Mouse (Mus musculus) liver, embryonic 11.5 days (tissue): ENCODE results near the gene Aldh8a1. TPM values are rescaled to one million over a fixed set of nuclear protein-coding genes. Genes with fewer than 3 reads are reported as not detected.

Source experiments
- ATAC-seq: fragments of 200-750 bp; cut with Nextera tagmentation; replicated peaks from 2 replicates; pipeline ENCODE4 v1.8.0; 2017; ENCODE audit warnings: moderate number of reproducible peaks, mild to moderate bottlenecking, moderate TSS enrichment, moderate library complexity; ENCODE audit not compliant: low FRiP score
- DNase-seq: peaks from one replicate; pipeline ENCODE4 v3.0.0-alpha.2; 2017; ENCODE audit warnings: low spot score
- H3K27ac ChIP-seq: fragments of 300-500 bp; sonication (generic); 2 replicates; pipeline ENCODE4 v1.5.1; 2014; ENCODE audit warnings: mild to moderate bottlenecking, low read depth, low read length, control low read depth
- H3K27me3 ChIP-seq: fragments of 300-500 bp; sonication (generic); replicated peaks from 2 replicates; pipeline ENCODE4 v1.6.1; 2014; ENCODE audit warnings: low read length, mixed read lengths; ENCODE audit not compliant: control insufficient read depth, insufficient read depth
- H3K36me3 ChIP-seq: fragments of 300-500 bp; sonication (generic); 2 replicates; pipeline ENCODE4 v1.6.1; 2014; ENCODE audit warnings: mild to moderate bottlenecking, low read length, moderate library complexity, mixed read lengths; ENCODE audit not compliant: control insufficient read depth, insufficient read depth
- H3K4me1 ChIP-seq: fragments of 300-500 bp; sonication (generic); replicated peaks from 2 replicates; pipeline ENCODE4 v1.6.1; 2014; ENCODE audit warnings: low read length, mixed read lengths; ENCODE audit not compliant: control insufficient read depth, insufficient read depth
- H3K4me2 ChIP-seq: fragments of 300-500 bp; sonication (generic); 2 replicates; pipeline ENCODE4 v1.6.1; 2014; ENCODE audit warnings: mild to moderate bottlenecking, control low read depth, moderate library complexity
- H3K4me3 ChIP-seq: fragments of 300-500 bp; sonication (generic); 2 replicates; pipeline ENCODE4 v1.5.1; 2014; ENCODE audit warnings: low read depth, low read length, control low read depth
- H3K9ac ChIP-seq: fragments of 300-500 bp; sonication (generic); 2 replicates; pipeline ENCODE4 v1.6.1; 2014; ENCODE audit warnings: low read depth, low read length, control low read depth
- H3K9me3 ChIP-seq: fragments of 300-500 bp; sonication (generic); 2 replicates; pipeline ENCODE4 v1.6.1; 2016; ENCODE audit warnings: low read length, inconsistent platforms, mixed read lengths; ENCODE audit not compliant: control insufficient read depth
- WGBS: fragments of 180-500 bp; shearing (Covaris S2); extraction: QIAGEN DNeasy Blood & Tissue Kit; methylation state at CpG from one replicate; pipeline ENCODE4 v1.1.7; 2014; 5-methylcytosine and 5-hydroxymethylcytosine counted together
- polyA plus RNA-seq: library from polyadenylated mRNA; unstranded; fragments of >200 nt; fragmentation: Nextera tagmentation; extraction: Ambion mirVana; gene quantifications from 2 replicates; pipeline ENCODE4 v1.2.1, GENCODE M21; 2014

Aldh8a1 gene
- polyA plus RNA-seq, 1 experiment from 2014 or later = 3.6 TPM

GRCm38 (mm10) chr10:21419188-21419587 lies 42.1 kb downstream of the Aldh8a1 start:
- WGBS = 55% methylated on average over 14 of the region's 14 CpGs

GRCm38 (mm10) chr10:21420457-21421424 lies 43.6 kb downstream of the Aldh8a1 start:
- H3K27me3 ChIP-seq = no peaks in the 10 kb centered on the region
- no peak for ATAC-seq
- no peaks in the 10 kb centered on the region for H3K4me1 ChIP-seq
- DNase-seq = peak; percentile 47
- no peak overlapping the region for H3K9ac ChIP-seq
- H3K4me3 ChIP-seq = no peak overlapping the region
- no peak overlapping the region for H3K27ac ChIP-seq
- H3K36me3 ChIP-seq = no peaks in the 10 kb centered on the region
- no peaks in the 10 kb centered on the region for H3K9me3 ChIP-seq
- H3K4me2 ChIP-seq = peak overlapping the region; percentile 21; the same call in 1 of the 2 replicates
- 39% methylated on average over 24 of the region's 24 CpGs for WGBS

More at GRCm38 (mm10) chr10:21419188-21419587, 42.1 kb downstream of the Aldh8a1 start:
- H3K27me3 ChIP-seq = no peaks in the 10 kb centered on the region
- no peak overlapping the region for H3K27ac ChIP-seq
- no peak for DNase-seq
- no peak; the same call in 1 of the 2 replicates for ATAC-seq
- no peak overlapping the region for H3K4me3 ChIP-seq
- H3K36me3 ChIP-seq = no peaks in the 10 kb centered on the region
- H3K4me2 ChIP-seq = peak overlapping the region; percentile 40; the same call in 1 of the 2 replicates
- no peaks in the 10 kb centered on the region for H3K9me3 ChIP-seq
- H3K4me1 ChIP-seq = no peaks in the 10 kb centered on the region
- no peak overlapping the region for H3K9ac ChIP-seq

GRCm38 (mm10) chr10:21426515-21426914 lies 49.4 kb downstream of the Aldh8a1 start:
- Histone ChIP-seq H3K27me3 (no peaks in the 10 kb centered on the region), H3K9me3 (no peaks in the 10 kb centered on the region), H3K27ac (no peak overlapping the region), H3K4me3 (no peak overlapping the region), H3K4me2 (no peak overlapping the region), H3K9ac (no peak overlapping the region), H3K4me1 (no peaks in the 10 kb centered on the region), H3K36me3 (no peaks in the 10 kb centered on the region)
- ATAC-seq (no peak), DNase-seq (no peak)
- 77% methylated on average over 3 of the region's 3 CpGs for WGBS

- H3K27ac ChIP-seq = no peak overlapping the region
- no peak overlapping the region for H3K9ac ChIP-seq
- H3K4me1 ChIP-seq = no peaks in the 10 kb centered on the region
- H3K9me3 ChIP-seq = no peaks in the 10 kb centered on the region
- DNase-seq = no peak
- no peaks in the 10 kb centered on the region for H3K36me3 ChIP-seq
- ATAC-seq = no peak
- 66% methylated on average over 6 of the region's 6 CpGs for WGBS
- H3K27me3 ChIP-seq = no peaks in the 10 kb centered on the region
- H3K4me3 ChIP-seq = no peak overlapping the region
- H3K4me2 ChIP-seq = no peak overlapping the region
These were observed 50.9 kb downstream of the Aldh8a1 start for GRCm38 (mm10) chr10:21427996-21428395.

GRCm38 (mm10) chr10:21439268-21439667 lies 62.2 kb downstream of the Aldh8a1 start:
- Histone ChIP-seq H3K4me1 (peaks cover 11% of the 10 kb centered on the region; the same call in 1 of the 2 replicates), H3K4me3 (no peak overlapping the region), H3K9me3 (no peaks in the 10 kb centered on the region), H3K36me3 (no peaks in the 10 kb centered on the region), H3K27ac (no peak overlapping the region), H3K9ac (no peak overlapping the region), H3K27me3 (no peaks in the 10 kb centered on the region), H3K4me2 (no peak overlapping the region)
- ATAC-seq (no peak), DNase-seq (no peak)
- 88% methylated on average over 1 of the region's 1 CpGs for WGBS

- Histone ChIP-seq H3K9ac (no peak overlapping the region), H3K36me3 (no peaks in the 10 kb centered on the region), H3K4me3 (no peak overlapping the region), H3K27ac (no peak overlapping the region), H3K4me1 (peaks cover 13% of the 10 kb centered on the region; the same call in 1 of the 2 replicates), H3K9me3 (no peaks in the 10 kb centered on the region), H3K4me2 (no peak overlapping the region), H3K27me3 (no peaks in the 10 kb centered on the region)
- WGBS = 53% methylated on average over 4 of the region's 4 CpGs
- no peak for ATAC-seq
- DNase-seq = no peak
These were observed 63.9 kb downstream of the Aldh8a1 start for GRCm38 (mm10) chr10:21441020-21441419.

- H3K9ac ChIP-seq = no peak overlapping the region
- DNase-seq (no peak), ATAC-seq (no peak)
- no peak overlapping the region for H3K4me2 ChIP-seq
- peaks cover 13% of the 10 kb centered on the region; the same call in 1 of the 2 replicates for H3K4me1 ChIP-seq
- no peak overlapping the region for H3K27ac ChIP-seq
- H3K9me3 ChIP-seq = no peaks in the 10 kb centered on the region
- WGBS = 65% methylated on average over 4 of the region's 4 CpGs
- no peaks in the 10 kb centered on the region for H3K36me3 ChIP-seq
- no peaks in the 10 kb centered on the region for H3K27me3 ChIP-seq
- H3K4me3 ChIP-seq = no peak overlapping the region
These were observed 64.6 kb downstream of the Aldh8a1 start for GRCm38 (mm10) chr10:21441690-21442089.

- DNase-seq = no peak
- no peaks in the 10 kb centered on the region for H3K36me3 ChIP-seq
- ATAC-seq = 0 out of 2 replicates have a peak, but pooled peaks have one; percentile 10
- WGBS = 58% methylated on average over 8 of the region's 8 CpGs
- no peak overlapping the region for H3K9ac ChIP-seq
- H3K4me1 ChIP-seq = peaks cover 13% of the 10 kb centered on the region; the same call in 1 of the 2 replicates
- no peaks in the 10 kb centered on the region for H3K27me3 ChIP-seq
- H3K9me3 ChIP-seq = no peaks in the 10 kb centered on the region
- peak overlapping the region; percentile 6; the same call in 1 of the 2 replicates for H3K27ac ChIP-seq
- no peak overlapping the region for H3K4me2 ChIP-seq
- no peak overlapping the region for H3K4me3 ChIP-seq
These were observed 66.7 kb downstream of the Aldh8a1 start for GRCm38 (mm10) chr10:21443646-21444324.
